Comparison of ENCODE assay signal across 10 mouse cellular contexts in genomic region chr4:133658729-133659128, GRCm38 (mm10). TPM values are rescaled to one million over a fixed set of nuclear protein-coding genes. Genes with fewer than 3 reads are reported as not detected.
DNase-seq lines count a peak whose midpoint lies in the region; ATAC-seq lines count a peak whose summit lies in the region.
"Had no signal": no experiment of that assay in that cellular context is flagged by ENCODE, and none has a peak within 500 bp of the region (broad histone marks: within the 10 kb centered on the region; RNA-seq: fewer than 3 reads in every experiment).

No protein-coding gene starts in this region.

- H3K4me1 ChIP-seq in heart, embryonic 16.5 days (ENCODE audit: control insufficient read depth, insufficient read depth, low read length): peaks cover 27% of the 10 kb centered on the region
- H3K4me1 ChIP-seq in neural tube, embryonic 13.5 days (replicated peaks): peaks cover 43% of the 10 kb centered on the region
- peaks cover 33% of the 10 kb centered on the region for H3K4me1 ChIP-seq in intestine, embryonic 16.5 days (ENCODE audit: control insufficient read depth, insufficient read depth, low read length)
- peaks cover 38% of the 10 kb centered on the region for H3K4me1 ChIP-seq in stomach, embryonic 15.5 days

- H3K4me2 ChIP-seq in heart, embryonic 16.5 days (ENCODE audit: low read depth, low read length): peak overlapping the region; percentile 55; the same call in 1 of the 2 replicates
- H3K4me2 ChIP-seq in neural tube, embryonic 13.5 days: 0 out of 2 replicates have a peak overlapping the region, but pooled peaks have one; percentile 47
- no peak overlapping the region for H3K4me2 ChIP-seq in intestine, embryonic 16.5 days (ENCODE audit: low read depth, low read length)
- 0 out of 2 replicates have a peak overlapping the region, but pooled peaks have one; percentile 49 for H3K4me2 ChIP-seq in stomach, embryonic 15.5 days

- H3K4me3 ChIP-seq in heart, embryonic 16.5 days (ENCODE audit: low read length): no peak overlapping the region
- no peak overlapping the region for H3K4me3 ChIP-seq in neural tube, embryonic 13.5 days
- H3K4me3 ChIP-seq in intestine, embryonic 16.5 days (ENCODE audit: low read length): no peak overlapping the region
- no peak overlapping the region for H3K4me3 ChIP-seq in stomach, embryonic 15.5 days (replicated peaks)

- no peak overlapping the region for H3K9ac ChIP-seq in heart, embryonic 16.5 days (ENCODE audit: low read length)
- H3K9ac ChIP-seq in neural tube, embryonic 13.5 days: no peak overlapping the region
- H3K9ac ChIP-seq in intestine, embryonic 16.5 days (ENCODE audit: low read depth, low read length): no peak overlapping the region
- H3K9ac ChIP-seq in stomach, embryonic 15.5 days: no peak overlapping the region

- WGBS in heart, embryonic 16.5 days: 50% methylated on average over 2 of the region's 2 CpGs
- 31% methylated on average over 2 of the region's 2 CpGs for WGBS in neural tube, embryonic 13.5 days
- 50% methylated on average over 2 of the region's 2 CpGs for WGBS in intestine, embryonic 16.5 days
- 41% methylated on average over 2 of the region's 2 CpGs for WGBS in stomach, embryonic 15.5 days

- no peak for ATAC-seq in heart, embryonic 16.5 days (replicated peaks; ENCODE audit: extremely low read depth, insufficient read depth, low FRiP score)
- no peak for ATAC-seq in neural tube, embryonic 13.5 days (ENCODE audit: low read depth)
- ATAC-seq in intestine, embryonic 16.5 days: 0 out of 2 replicates have a peak, but pooled peaks have one; percentile 12
- no peak for ATAC-seq in stomach, embryonic 15.5 days (ENCODE audit: insufficient read depth, low FRiP score, low read depth)

- no peak for DNase-seq in heart, postnatal 14 days
- DNase-seq in neural tube, embryonic 10.5 days (ENCODE audit: extremely low spot score, low spot score): no peak
- no peak for DNase-seq in ovary, postnatal 14 days (ENCODE audit: low spot score)
- no peak for DNase-seq in urinary bladder, postnatal 25 days (ENCODE audit: low spot score)
- DNase-seq: right cerebral cortex, postnatal 14 days; thymus, postnatal 36 days had no signal

- H3K27me3 ChIP-seq in heart, embryonic 16.5 days (ENCODE audit: control insufficient read depth, insufficient read depth, low read length): no peaks in the 10 kb centered on the region
- no peaks in the 10 kb centered on the region for H3K27me3 ChIP-seq in neural tube, embryonic 13.5 days
- no peaks in the 10 kb centered on the region for H3K27me3 ChIP-seq in intestine, embryonic 16.5 days (replicated peaks; ENCODE audit: control insufficient read depth, insufficient read depth, low read length)
- no peaks in the 10 kb centered on the region for H3K27me3 ChIP-seq in stomach, embryonic 15.5 days (replicated peaks)

- peak overlapping the region; percentile 90 for H3K27ac ChIP-seq in heart, embryonic 16.5 days (ENCODE audit: low read length)
- H3K27ac ChIP-seq in neural tube, embryonic 13.5 days (replicated peaks): 0 out of 2 replicates have a peak overlapping the region, but pooled peaks have one; percentile 86
- peak overlapping the region; percentile 97 for H3K27ac ChIP-seq in intestine, embryonic 16.5 days (ENCODE audit: low read length)
- H3K27ac ChIP-seq in stomach, embryonic 15.5 days: peak overlapping the region; percentile 97

- H3K36me3 ChIP-seq in heart, embryonic 16.5 days (ENCODE audit: control insufficient read depth, insufficient read depth): 0 out of 2 replicates have a peak, but pooled peaks cover 6% of the 10 kb centered on the region
- peaks cover 9% of the 10 kb centered on the region for H3K36me3 ChIP-seq in neural tube, embryonic 13.5 days
- no peaks in the 10 kb centered on the region for H3K36me3 ChIP-seq in intestine, embryonic 16.5 days (ENCODE audit: control insufficient read depth, insufficient read depth, low read length)
- 0 out of 2 replicates have a peak, but pooled peaks cover 5% of the 10 kb centered on the region for H3K36me3 ChIP-seq in stomach, embryonic 15.5 days

- no peaks in the 10 kb centered on the region for H3K9me3 ChIP-seq in heart, embryonic 16.5 days (replicated peaks; ENCODE audit: control insufficient read depth, low read length)
- no peaks in the 10 kb centered on the region for H3K9me3 ChIP-seq in neural tube, embryonic 13.5 days
- no peaks in the 10 kb centered on the region for H3K9me3 ChIP-seq in intestine, embryonic 16.5 days (ENCODE audit: control insufficient read depth, low read length)
- H3K9me3 ChIP-seq in stomach, embryonic 15.5 days: no peaks in the 10 kb centered on the region

- intact Hi-C loops in heart, postnatal 14 days (cut with DNase I): no loop called here

RNA-seq across cellular contexts. Expression of gene Zdhhc18, which starts 8.8 kb away (rescaled TPM):
- polyA plus RNA-seq in heart, embryonic 16.5 days (2015; fragmentation: Nextera tagmentation; extraction: Ambion mirVana): 1.8 and 2.2 TPM in 2 replicates
- total RNA-seq in heart, postnatal 14 days (2021): 10 to 100 TPM; 17.6 to 21.6 TPM
- polyA plus RNA-seq in neural tube, embryonic 13.5 days (2015; fragmentation: Nextera tagmentation; extraction: Ambion mirVana): 2.8 and 4.3 TPM in 2 replicates
- 1.3 and 1.6 TPM in 2 replicates for polyA plus RNA-seq in intestine, embryonic 16.5 days (2015; fragmentation: Nextera tagmentation; extraction: Ambion mirVana)
- polyA plus RNA-seq in stomach, embryonic 15.5 days (2015; fragmentation: Nextera tagmentation; extraction: Ambion mirVana): 5.4 and 5.8 TPM in 2 replicates

RNA-seq across cellular contexts. Expression of gene Pigv, which starts 13.7 kb away (rescaled TPM):
- polyA plus RNA-seq in heart, embryonic 16.5 days (2015; fragmentation: Nextera tagmentation; extraction: Ambion mirVana): 13.9 and 16.7 TPM in 2 replicates
- total RNA-seq in heart, postnatal 14 days (2021): 10 to 100 TPM; 10.4 to 10.7 TPM
- polyA plus RNA-seq in neural tube, embryonic 13.5 days (2015; fragmentation: Nextera tagmentation; extraction: Ambion mirVana): 12.3 and 14.2 TPM in 2 replicates
- 16.6 and 18.5 TPM in 2 replicates for polyA plus RNA-seq in intestine, embryonic 16.5 days (2015; fragmentation: Nextera tagmentation; extraction: Ambion mirVana)
- 14.7 and 18.7 TPM in 2 replicates for polyA plus RNA-seq in stomach, embryonic 15.5 days (2015; fragmentation: Nextera tagmentation; extraction: Ambion mirVana)

RNA-seq across cellular contexts. Expression of gene Sfn, which starts 56.8 kb away (rescaled TPM):
- 11.2 and 20.6 TPM in 2 replicates for polyA plus RNA-seq in heart, embryonic 16.5 days (2015; fragmentation: Nextera tagmentation; extraction: Ambion mirVana)
- total RNA-seq in heart, postnatal 14 days (2021): 1 to 10 TPM; 1.9 TPM
- 1.0 and 3.3 TPM in 2 replicates for polyA plus RNA-seq in neural tube, embryonic 13.5 days (2015; fragmentation: Nextera tagmentation; extraction: Ambion mirVana)
- polyA plus RNA-seq in intestine, embryonic 16.5 days (2015; fragmentation: Nextera tagmentation; extraction: Ambion mirVana): 50.1 and 59.9 TPM in 2 replicates
- 138 and 228 TPM in 2 replicates for polyA plus RNA-seq in stomach, embryonic 15.5 days (2015; fragmentation: Nextera tagmentation; extraction: Ambion mirVana)
